Mouse (Mus musculus) embryo, embryonic 11.5 days (tissue): ENCODE data around the gene Srsf3.
"Not testable (repeated sequence)": the region's sequence is repeated elsewhere in the genome, so short reads cannot be mapped to it uniquely, and the experiment has no call there.

Experiments used
- DNase-seq: peaks from one replicate; pipeline ENCODE4 v3.0.0-alpha.2; 2012; ENCODE audit warnings: low read depth, low spot score

Srsf3 gene

GRCm38 (mm10) chr17:29032274-29033069 is at the start of gene Srsf3:
Gene Srsf3 (plus strand): TSS chr17:29032628.
- peak; percentile 98 for DNase-seq

DNA sequence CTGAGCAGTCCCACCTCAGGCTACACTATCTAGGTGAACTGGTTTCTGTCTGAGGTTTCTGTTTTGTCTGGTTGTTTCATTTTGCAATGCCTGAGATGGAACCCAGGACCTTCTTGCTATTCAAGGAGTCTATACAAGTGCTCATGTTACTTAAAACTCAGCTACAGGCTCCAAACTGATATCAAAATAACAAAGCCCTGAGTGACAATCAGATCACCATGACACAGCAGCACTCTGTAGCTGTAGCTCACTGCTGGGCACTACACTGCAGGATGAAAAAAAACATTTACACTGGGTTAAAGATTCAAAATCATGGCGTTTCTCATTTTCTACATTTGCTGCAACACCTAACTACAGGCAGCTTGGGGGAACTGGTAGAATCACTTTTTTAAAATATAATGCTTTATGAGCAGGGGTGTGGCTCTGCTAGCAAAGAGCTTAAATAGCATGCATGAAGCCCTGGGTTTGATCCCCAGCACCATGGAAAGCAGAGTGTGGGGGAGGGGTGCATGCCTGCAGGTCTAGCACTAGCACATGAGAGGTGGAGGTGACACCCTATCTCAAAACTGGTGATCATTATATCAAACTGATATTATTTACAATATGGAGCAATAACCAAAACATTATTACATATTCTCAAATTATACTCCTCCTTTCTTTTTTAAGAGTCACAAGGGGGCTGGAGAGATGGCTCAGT is 47.6 kb upstream of the Srsf3 start:
- no peak for DNase-seq

GRCm38 (mm10) chr17:28986833-28987232 is 45.6 kb upstream of the Srsf3 start:
- no peak for DNase-seq

DNA sequence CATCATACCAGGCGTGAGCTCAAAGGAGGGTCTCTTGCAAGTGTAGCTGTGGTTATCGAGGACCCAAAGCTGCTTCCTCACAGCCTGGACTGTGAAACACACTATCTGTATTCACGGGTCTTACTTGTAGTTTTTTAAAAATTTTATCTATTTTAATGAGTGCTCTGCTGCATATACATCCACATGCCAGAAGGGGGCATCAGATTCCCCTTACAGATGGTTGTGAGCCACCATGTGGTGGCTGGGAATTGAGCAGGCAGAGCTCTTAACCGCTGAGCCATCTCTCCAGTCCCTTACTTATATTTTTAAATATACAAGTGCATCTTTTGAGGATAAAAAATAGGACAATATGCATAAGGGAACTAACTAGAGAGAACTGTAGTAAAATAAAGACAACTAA is 44.7 kb upstream of the Srsf3 start:
- DNase-seq = no peak

DNA sequence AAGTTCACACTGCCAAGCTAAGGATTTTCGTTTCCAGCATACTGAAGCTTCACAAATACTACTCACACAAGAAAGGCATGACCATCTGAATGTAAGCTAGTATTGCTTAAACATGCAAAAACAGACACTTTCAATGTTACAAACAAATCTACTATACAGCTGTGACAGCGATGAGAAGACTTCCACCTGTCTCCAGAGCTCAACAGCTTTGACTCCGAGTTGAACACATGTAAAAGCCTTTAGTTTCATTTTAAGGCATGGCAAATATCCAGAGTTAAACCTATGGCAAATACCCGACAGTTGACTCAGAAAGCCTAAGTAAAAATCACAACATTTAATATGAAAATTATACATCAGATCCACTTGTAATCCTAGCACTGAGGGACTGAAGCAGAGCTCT is 44.1 kb upstream of the Srsf3 start:
- DNase-seq = no peak

- DNase-seq = no peak
These were observed 43.4 kb upstream of the Srsf3 start for GRCm38 (mm10) chr17:28988996-28989395.

GRCm38 (mm10) chr17:28990060-28990459 is 42.4 kb upstream of the Srsf3 start:
- no peak for DNase-seq

GRCm38 (mm10) chr17:28991286-28991685 is 41.1 kb upstream of the Srsf3 start:
- no peak for DNase-seq

DNA sequence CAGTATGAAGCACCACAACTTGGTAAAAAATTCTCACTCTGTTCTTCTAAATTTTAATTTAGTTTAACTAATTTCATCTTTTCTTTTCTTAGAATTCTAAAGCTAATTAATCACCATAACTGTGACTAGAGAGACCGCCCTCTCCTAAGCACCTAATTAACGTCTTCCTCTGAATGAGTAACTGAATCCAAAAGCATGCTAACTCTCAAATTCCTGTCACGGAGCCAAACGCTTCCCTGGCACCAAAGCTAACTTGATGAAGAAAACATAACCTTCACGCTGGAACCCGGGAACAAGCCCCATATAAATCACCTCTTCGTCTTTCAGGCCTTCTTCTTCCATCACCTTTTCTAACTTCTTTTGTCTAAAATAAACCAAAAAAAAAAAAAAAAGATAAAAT is 40.3 kb upstream of the Srsf3 start:
- no peak for DNase-seq

DNA sequence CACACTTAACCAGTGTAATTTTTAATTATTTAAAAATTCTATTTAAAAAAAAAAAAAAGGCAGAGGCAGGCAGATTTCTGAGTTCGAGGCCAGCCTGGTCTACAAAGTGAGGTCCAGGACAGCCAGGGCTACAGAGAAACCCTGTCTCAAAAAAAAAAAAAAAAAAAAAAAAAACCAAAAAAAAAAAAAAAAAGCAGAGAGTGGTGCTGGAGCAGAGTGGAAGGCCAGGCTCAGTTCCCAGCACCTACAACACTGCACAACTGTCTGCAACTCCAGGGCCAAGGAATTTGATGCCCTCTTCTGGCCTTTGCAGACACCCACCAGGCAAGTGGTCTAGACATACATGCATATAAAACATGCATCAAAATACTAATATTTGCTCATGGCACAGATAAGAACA is 39.4 kb upstream of the Srsf3 start:
- DNase-seq = not testable (repeated sequence)

DNA sequence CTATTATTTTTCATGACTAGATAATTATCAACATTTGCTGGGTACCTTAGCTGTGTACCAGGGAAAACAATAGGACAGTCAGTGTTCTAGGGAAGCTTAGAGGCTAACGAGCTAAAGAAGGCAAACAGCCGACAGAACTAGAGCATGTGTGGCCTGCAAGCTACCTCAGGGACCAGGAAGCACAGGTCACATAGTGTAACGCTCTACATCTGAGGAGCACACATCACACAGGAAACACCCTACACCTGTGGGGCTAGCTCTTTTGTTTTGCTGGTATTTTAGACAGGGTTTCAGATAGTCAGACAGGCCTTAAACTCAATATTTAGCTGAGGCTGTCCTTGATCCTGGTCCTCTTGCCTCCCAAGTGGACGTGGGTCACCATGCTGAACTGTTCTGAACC is 37.8 kb upstream of the Srsf3 start:
- no peak for DNase-seq

- DNase-seq = no peak
These were observed 32.0 kb upstream of the Srsf3 start for GRCm38 (mm10) chr17:29000465-29000864.

GRCm38 (mm10) chr17:29003740-29004139 is 28.7 kb upstream of the Srsf3 start:
- no peak for DNase-seq

DNA sequence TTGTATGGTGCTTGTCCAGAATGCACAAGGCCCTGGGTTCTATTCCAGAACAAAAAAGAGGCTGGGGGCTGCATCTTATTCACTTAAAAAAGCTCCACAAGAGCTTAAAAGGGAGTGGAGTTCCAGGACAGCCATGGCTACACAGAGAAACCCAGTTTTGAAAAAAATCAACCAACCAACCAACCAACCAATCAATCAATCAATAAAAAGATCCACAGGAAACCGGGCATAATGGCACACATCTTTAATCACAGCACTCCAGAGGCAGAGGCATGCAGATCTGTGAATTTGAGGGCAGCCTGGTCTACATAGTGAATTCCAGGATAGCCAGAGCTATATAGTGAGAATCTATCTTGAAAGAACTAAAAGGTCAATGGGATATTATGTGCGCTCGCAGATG is 27.4 kb upstream of the Srsf3 start:
- no peak for DNase-seq

- DNase-seq = no peak
These were observed 25.6 kb upstream of the Srsf3 start for GRCm38 (mm10) chr17:29006812-29007211.

DNA sequence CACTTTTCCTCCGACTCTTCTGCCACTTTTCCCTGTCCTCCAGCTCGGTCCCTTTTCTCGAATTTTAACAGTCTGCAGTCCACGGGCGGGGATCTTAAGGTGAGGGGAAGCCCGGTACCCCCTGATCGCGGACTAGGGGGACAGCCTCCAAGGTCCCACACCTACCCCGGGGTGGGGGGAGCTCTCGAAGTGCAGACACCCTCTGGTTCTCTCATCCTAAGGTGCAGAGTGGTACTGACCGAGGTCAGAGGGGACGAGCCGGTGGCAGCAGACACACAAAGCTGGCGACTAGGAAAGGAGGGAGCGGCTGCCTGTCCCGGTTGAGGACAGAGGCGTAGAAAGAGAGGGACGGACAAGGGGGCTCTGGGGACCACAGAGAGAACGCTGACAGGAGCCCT is 25.2 kb upstream of the Srsf3 start:
- no peak for DNase-seq

- DNase-seq = peak; percentile 81
These were observed 24.6 kb upstream of the Srsf3 start, which contains the start of gene Stk38 for GRCm38 (mm10) chr17:29007641-29008325. Gene Stk38 (minus strand): TSS chr17:29007995.

GRCm38 (mm10) chr17:29008326-29008650 is 24.1 kb upstream of the Srsf3 start:
- DNase-seq = no peak

GRCm38 (mm10) chr17:29009181-29009580 is 23.2 kb upstream of the Srsf3 start:
- DNase-seq = no peak

GRCm38 (mm10) chr17:29014235-29014634 is 18.2 kb upstream of the Srsf3 start:
- DNase-seq = no peak

DNA sequence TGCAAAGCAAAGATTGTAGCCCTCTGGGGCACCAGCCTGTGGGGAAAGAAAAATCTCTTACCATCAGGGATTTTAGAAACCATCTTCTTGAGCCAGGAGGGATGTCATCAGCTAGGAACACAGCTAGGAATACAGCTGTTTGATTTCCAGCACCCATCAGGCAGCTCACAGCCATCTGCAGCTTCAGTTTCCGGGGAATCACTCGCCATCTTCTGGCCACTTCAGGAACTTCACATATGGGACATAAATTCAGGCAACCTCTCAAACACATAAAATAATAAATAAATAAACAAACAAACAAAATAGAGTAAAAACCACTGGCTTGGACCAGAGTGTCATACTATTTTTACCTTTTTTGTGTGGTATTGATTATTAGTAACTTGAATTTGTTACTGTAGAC is 16.8 kb upstream of the Srsf3 start:
- no peak for DNase-seq

DNA sequence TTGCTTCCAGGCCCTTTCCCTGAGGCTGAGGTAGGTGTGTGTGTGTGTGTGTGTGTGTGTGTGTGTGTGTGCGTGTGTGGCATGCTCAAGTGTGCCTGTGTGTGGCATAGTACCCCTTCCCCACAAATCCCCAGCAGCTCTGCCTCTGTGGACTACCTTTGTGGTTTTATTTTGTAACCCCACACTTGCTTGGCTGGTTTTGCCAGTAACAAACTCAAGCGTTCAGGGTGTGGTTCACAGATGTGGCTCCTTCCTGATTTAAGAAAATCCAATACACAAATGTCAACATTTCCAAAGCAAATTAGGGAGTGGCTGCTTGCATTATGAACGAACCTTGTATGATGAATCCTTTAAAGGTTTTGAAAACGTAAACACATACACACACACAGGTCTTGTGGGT is 15.7 kb upstream of the Srsf3 start:
- DNase-seq = no peak
